Mouse (Mus musculus): ENCODE results near the gene Arid3a. TPM values are rescaled to one million over a fixed set of nuclear protein-coding genes. Genes with fewer than 3 reads are reported as not detected.

Arid3a gene
- polyA plus RNA-seq, 1 experiment = 1.2 TPM

- H3ac ChIP-seq (ENCODE audit: control insufficient read depth, insufficient read length) = no peak overlapping the region
- H3K27me3 ChIP-seq (ENCODE audit: control insufficient read depth, insufficient read depth, insufficient read length) = no peaks in the 10 kb centered on the region
- H3K4me3 ChIP-seq = no peak overlapping the region
- no peak overlapping the region for H3K4me2 ChIP-seq (ENCODE audit: low read depth)
- TF ChIP-seq MYOG (IDR thresholded peaks at IDR 0.05; ENCODE audit: control insufficient read depth in 1 of 3, insufficient read depth in 1 of 3, insufficient read length in 2 of 3, low read depth in 2 of 3) = no peak
- no peak for TF ChIP-seq MYOD1 (IDR thresholded peaks at IDR 0.05; ENCODE audit: control insufficient read depth in 1 of 3, insufficient read length in 2 of 3, low read depth in 2 of 3)
- no peak for TF ChIP-seq TCF3 (IDR thresholded peaks at IDR 0.05; ENCODE audit: insufficient read length, low read depth)
- no peak for TF ChIP-seq MAX (IDR thresholded peaks at IDR 0.05; ENCODE audit: low read depth)
- no peak for TF ChIP-seq SRF (IDR thresholded peaks at IDR 0.05; ENCODE audit: control insufficient read depth, insufficient read length, low read depth)
- TF ChIP-seq TCF12 (IDR thresholded peaks at IDR 0.05; ENCODE audit: insufficient read depth, poor library complexity, severe bottlenecking) = no peak
- TF ChIP-seq POLR2A (IDR thresholded peaks at IDR 0.05; ENCODE audit: insufficient read length, low read depth) = no peak
- TF ChIP-seq POLR2AphosphoS2 (IDR thresholded peaks at IDR 0.05; ENCODE audit: insufficient read length, low read depth) = no peak
- no peak for TF ChIP-seq E2F4 (IDR thresholded peaks at IDR 0.05; ENCODE audit: insufficient read depth)
- no peak for TF ChIP-seq USF1 (IDR thresholded peaks at IDR 0.05; ENCODE audit: low read depth)
- no peak for TF ChIP-seq CEBPB (IDR thresholded peaks at IDR 0.05; ENCODE audit: insufficient read depth, poor library complexity, severe bottlenecking)
- no peak for TF ChIP-seq REST (IDR thresholded peaks at IDR 0.05; ENCODE audit: insufficient read depth, insufficient read length)
- H3K79me2 ChIP-seq (ENCODE audit: control insufficient read depth, insufficient read depth) = no peaks in the 10 kb centered on the region
- peaks cover 10% of the 10 kb centered on the region for H3K36me3 ChIP-seq (ENCODE audit: control insufficient read depth, insufficient read depth)
Observed at GRCm38 (mm10) chr10:79949873-79950272, 23.0 kb downstream of the Arid3a start.

DNA sequence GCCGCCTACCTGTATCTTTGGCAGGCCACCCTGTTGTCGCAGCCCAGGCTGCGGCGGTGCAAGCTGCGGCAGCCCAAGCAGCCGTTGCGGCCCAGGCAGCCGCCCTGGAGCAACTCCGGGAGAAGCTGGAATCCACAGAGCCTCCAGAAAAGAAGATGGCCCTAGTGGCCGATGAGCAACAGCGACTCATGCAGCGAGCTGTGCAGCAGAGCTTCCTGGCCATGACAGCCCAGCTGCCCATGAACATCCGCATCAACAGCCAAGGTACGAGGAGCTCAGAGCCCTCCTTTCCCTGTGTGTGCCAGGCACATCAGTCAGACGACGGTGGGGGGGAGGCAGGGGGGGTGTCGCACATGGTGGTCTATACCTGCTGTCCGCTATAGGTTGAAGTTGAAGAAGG lies 23.8 kb downstream of the Arid3a start:
- peak overlapping the region; percentile 13 for H3K4me2 ChIP-seq (ENCODE audit: low read depth)
- peaks cover 10% of the 10 kb centered on the region for H3K36me3 ChIP-seq (ENCODE audit: control insufficient read depth, insufficient read depth)
- TF ChIP-seq CEBPB (IDR thresholded peaks at IDR 0.05; ENCODE audit: insufficient read depth, poor library complexity, severe bottlenecking) (no peak), MYOD1 (IDR thresholded peaks at IDR 0.05; ENCODE audit: control insufficient read depth in 1 of 3, insufficient read length in 2 of 3, low read depth in 2 of 3) (peak in 1 of 3 experiments; percentile 51)
- H3K79me2 ChIP-seq (ENCODE audit: control insufficient read depth, insufficient read depth) = no peaks in the 10 kb centered on the region
- no peaks in the 10 kb centered on the region for H3K27me3 ChIP-seq (ENCODE audit: control insufficient read depth, insufficient read depth, insufficient read length)
- no peak overlapping the region for H3ac ChIP-seq (ENCODE audit: control insufficient read depth, insufficient read length)
- H3K4me3 ChIP-seq = no peak overlapping the region

DNA sequence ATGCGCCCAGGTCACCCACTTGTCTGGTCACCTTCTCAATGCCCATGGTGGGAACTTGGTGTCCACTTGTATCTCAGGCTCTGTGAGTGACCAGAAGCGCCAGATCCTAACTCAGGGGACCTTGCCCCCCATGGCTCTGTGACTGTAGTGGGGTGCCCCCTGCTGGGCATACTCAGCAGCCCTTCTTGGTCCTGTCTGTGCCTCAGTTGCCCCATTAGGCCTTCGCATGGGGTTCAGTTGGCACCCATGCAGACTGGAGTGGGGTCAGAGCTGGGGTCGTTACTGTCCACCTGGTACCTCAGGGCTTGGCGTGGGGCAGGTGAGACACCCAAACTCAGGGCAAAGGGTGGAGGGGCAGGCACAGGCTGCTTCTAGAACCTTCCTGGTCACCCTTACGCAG lies 27.1 kb downstream of the Arid3a start:
- Histone ChIP-seq H3K36me3 (ENCODE audit: control insufficient read depth, insufficient read depth) (peaks cover 8% of the 10 kb centered on the region), H3K79me2 (ENCODE audit: control insufficient read depth, insufficient read depth) (no peaks in the 10 kb centered on the region), H3ac (ENCODE audit: control insufficient read depth, insufficient read length) (no peak overlapping the region), H3K4me3 (no peak overlapping the region), H3K27me3 (ENCODE audit: control insufficient read depth, insufficient read depth, insufficient read length) (peaks cover 4% of the 10 kb centered on the region), H3K4me2 (ENCODE audit: low read depth) (no peak overlapping the region)
- TF ChIP-seq MYOG (IDR thresholded peaks at IDR 0.05; ENCODE audit: control insufficient read depth in 1 of 3, insufficient read depth in 1 of 3, insufficient read length in 2 of 3, low read depth in 2 of 3) (no peak), MAX (IDR thresholded peaks at IDR 0.05; ENCODE audit: low read depth) (no peak), TCF12 (IDR thresholded peaks at IDR 0.05; ENCODE audit: insufficient read depth, poor library complexity, severe bottlenecking) (no peak), USF1 (IDR thresholded peaks at IDR 0.05; ENCODE audit: low read depth) (no peak), E2F4 (IDR thresholded peaks at IDR 0.05; ENCODE audit: insufficient read depth) (no peak), TCF3 (IDR thresholded peaks at IDR 0.05; ENCODE audit: insufficient read length, low read depth) (no peak), POLR2AphosphoS2 (IDR thresholded peaks at IDR 0.05; ENCODE audit: insufficient read length, low read depth) (no peak), MYOD1 (IDR thresholded peaks at IDR 0.05; ENCODE audit: control insufficient read depth in 1 of 3, insufficient read length in 2 of 3, low read depth in 2 of 3) (no peak), SRF (IDR thresholded peaks at IDR 0.05; ENCODE audit: control insufficient read depth, insufficient read length, low read depth) (no peak), POLR2A (IDR thresholded peaks at IDR 0.05; ENCODE audit: insufficient read length, low read depth) (no peak), REST (IDR thresholded peaks at IDR 0.05; ENCODE audit: insufficient read depth, insufficient read length) (no peak), CEBPB (IDR thresholded peaks at IDR 0.05; ENCODE audit: insufficient read depth, poor library complexity, severe bottlenecking) (no peak)

- Histone ChIP-seq H3ac (ENCODE audit: control insufficient read depth, insufficient read length) (no peak overlapping the region), H3K4me2 (ENCODE audit: low read depth) (no peak overlapping the region)
- TF ChIP-seq MYOD1 (IDR thresholded peaks at IDR 0.05; ENCODE audit: control insufficient read depth in 1 of 3, insufficient read length in 2 of 3, low read depth in 2 of 3) (no peak), CEBPB (IDR thresholded peaks at IDR 0.05; ENCODE audit: insufficient read depth, poor library complexity, severe bottlenecking) (no peak), SRF (IDR thresholded peaks at IDR 0.05; ENCODE audit: control insufficient read depth, insufficient read length, low read depth) (no peak), POLR2AphosphoS2 (IDR thresholded peaks at IDR 0.05; ENCODE audit: insufficient read length, low read depth) (no peak), TCF3 (IDR thresholded peaks at IDR 0.05; ENCODE audit: insufficient read length, low read depth) (no peak), POLR2A (IDR thresholded peaks at IDR 0.05; ENCODE audit: insufficient read length, low read depth) (no peak), MYOG (IDR thresholded peaks at IDR 0.05; ENCODE audit: control insufficient read depth in 1 of 3, insufficient read depth in 1 of 3, insufficient read length in 2 of 3, low read depth in 2 of 3) (no peak), REST (IDR thresholded peaks at IDR 0.05; ENCODE audit: insufficient read depth, insufficient read length) (no peak)
Observed at GRCm38 (mm10) chr10:79955691-79956090, 28.8 kb downstream of the Arid3a start.

GRCm38 (mm10) chr10:79956643-79957154 lies 29.9 kb downstream of the Arid3a start:
- Histone ChIP-seq H3K79me2 (ENCODE audit: control insufficient read depth, insufficient read depth) (peaks cover 13% of the 10 kb centered on the region), H3K27me3 (ENCODE audit: control insufficient read depth, insufficient read depth, insufficient read length) (peaks cover 4% of the 10 kb centered on the region), H3K4me3 (no peak overlapping the region), H3ac (ENCODE audit: control insufficient read depth, insufficient read length) (no peak overlapping the region), H3K36me3 (ENCODE audit: control insufficient read depth, insufficient read depth) (peaks cover 6% of the 10 kb centered on the region), H3K4me2 (ENCODE audit: low read depth) (no peak overlapping the region)
- no peak for TF ChIP-seq USF1 (IDR thresholded peaks at IDR 0.05; ENCODE audit: low read depth)
- TF ChIP-seq TCF12 (IDR thresholded peaks at IDR 0.05; ENCODE audit: insufficient read depth, poor library complexity, severe bottlenecking) = no peak
- no peak for TF ChIP-seq CEBPB (IDR thresholded peaks at IDR 0.05; ENCODE audit: insufficient read depth, poor library complexity, severe bottlenecking)
- TF ChIP-seq SRF (IDR thresholded peaks at IDR 0.05; ENCODE audit: control insufficient read depth, insufficient read length, low read depth) = no peak
- TF ChIP-seq MAX (IDR thresholded peaks at IDR 0.05; ENCODE audit: low read depth) = no peak
- TF ChIP-seq POLR2AphosphoS2 (IDR thresholded peaks at IDR 0.05; ENCODE audit: insufficient read length, low read depth) = no peak
- TF ChIP-seq MYOG (IDR thresholded peaks at IDR 0.05; ENCODE audit: control insufficient read depth in 1 of 3, insufficient read depth in 1 of 3, insufficient read length in 2 of 3, low read depth in 2 of 3) = no peak
- TF ChIP-seq E2F4 (IDR thresholded peaks at IDR 0.05; ENCODE audit: insufficient read depth) = no peak
- TF ChIP-seq TCF3 (IDR thresholded peaks at IDR 0.05; ENCODE audit: insufficient read length, low read depth) = no peak
- no peak for TF ChIP-seq MYOD1 (IDR thresholded peaks at IDR 0.05; ENCODE audit: control insufficient read depth in 1 of 3, insufficient read length in 2 of 3, low read depth in 2 of 3)

More at GRCm38 (mm10) chr10:79955691-79956090, 28.8 kb downstream of the Arid3a start:
- H3K27me3 ChIP-seq (ENCODE audit: control insufficient read depth, insufficient read depth, insufficient read length) = peaks cover 4% of the 10 kb centered on the region
- peaks cover 5% of the 10 kb centered on the region for H3K79me2 ChIP-seq (ENCODE audit: control insufficient read depth, insufficient read depth)
- peaks cover 6% of the 10 kb centered on the region for H3K36me3 ChIP-seq (ENCODE audit: control insufficient read depth, insufficient read depth)
- H3K4me3 ChIP-seq = no peak overlapping the region
